Mouse (Mus musculus) heart, postnatal 0 days (tissue): ENCODE results near the gene Cd164l2.

ENCODE experiments used
- CTCF ChIP-seq: IDR thresholded peaks from 2 replicates; pipeline ENCODE4 v1.5.1; 2016; ENCODE audit warnings: antibody characterized with exemption, control low read depth, low read depth
- EP300 ChIP-seq: IDR thresholded peaks from 2 replicates; pipeline ENCODE4 v1.6.1; 2016; ENCODE audit warnings: antibody characterized with exemption, low read depth

DNA sequence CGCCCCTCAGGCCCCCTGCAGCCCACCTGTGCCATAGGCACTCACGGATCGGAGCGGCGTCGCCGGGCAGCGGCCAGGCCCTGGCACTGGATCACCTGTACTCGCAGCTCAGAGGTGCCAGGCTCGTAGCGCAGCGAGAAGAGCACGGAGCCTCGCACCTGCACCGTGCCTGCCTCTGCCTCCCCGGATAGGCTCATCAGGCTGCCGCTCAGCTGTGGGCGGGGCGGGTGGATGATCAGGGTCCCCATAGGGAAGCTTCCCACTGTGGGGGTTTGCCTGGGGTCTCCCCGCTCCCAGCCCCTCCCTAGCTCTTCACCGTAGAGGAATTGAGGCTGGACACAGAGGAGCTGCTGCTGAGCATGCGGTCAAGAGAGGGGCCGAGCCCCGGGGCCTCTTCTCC is 44.9 kb downstream of the Cd164l2 start:
- no peak for TF ChIP-seq CTCF
- TF ChIP-seq EP300, result no peak
